17 mouse cellular contexts compared by ENCODE assay signal in the genomic region with DNA sequence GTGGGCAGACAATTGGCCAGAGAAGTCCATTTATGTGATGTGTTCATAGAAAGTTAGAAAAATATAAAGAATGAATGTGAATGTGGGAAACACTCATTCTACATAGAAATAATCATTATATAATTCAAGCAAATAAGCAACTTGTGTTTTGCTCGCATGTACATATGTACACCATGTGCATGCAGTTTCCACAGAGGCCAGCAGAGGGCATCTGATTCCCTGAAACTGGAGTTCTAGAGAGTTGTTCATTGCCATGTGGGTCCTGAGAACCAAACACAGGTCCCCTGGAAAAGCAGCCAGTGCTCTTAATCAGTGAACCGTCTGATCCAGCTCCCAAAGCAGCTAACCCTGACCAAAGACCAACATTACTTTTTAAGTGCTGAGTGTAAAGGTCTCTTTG. TPM values are rescaled to one million over a fixed set of nuclear protein-coding genes. Genes with fewer than 3 reads are reported as not detected.
A peak's percentile ranks its signal among the peaks of the same experiment; 100 is the strongest.
DNase-seq lines count a peak whose midpoint lies in the region; ATAC-seq and TF ChIP-seq lines count a peak whose summit lies in the region.
"Had no signal": no experiment of that assay in that cellular context is flagged by ENCODE, and none has a peak within 500 bp of the region (broad histone marks: within the 10 kb centered on the region; RNA-seq: fewer than 3 reads in every experiment).

No protein-coding gene starts in this region.

- no peaks in the 10 kb centered on the region for H3K4me1 ChIP-seq in liver, embryonic 11.5 days (replicated peaks; ENCODE audit: control insufficient read depth, insufficient read depth, low read length)
- H3K4me1 ChIP-seq in ES-Bruce4 (ENCODE audit: control insufficient read depth, insufficient read depth, low read length): no peaks in the 10 kb centered on the region
- H3K4me1 ChIP-seq: heart, embryonic 10.5 days; midbrain, embryonic 12.5 days had no signal

- H3K27me3 ChIP-seq in liver, embryonic 11.5 days (replicated peaks; ENCODE audit: control insufficient read depth, insufficient read depth, low read length): no peaks in the 10 kb centered on the region
- no peaks in the 10 kb centered on the region for H3K27me3 ChIP-seq in ES-Bruce4 (ENCODE audit: control insufficient read depth, insufficient read depth, low read length, poor library complexity, severe bottlenecking)
- H3K27me3 ChIP-seq: midbrain, embryonic 12.5 days had no signal

- H3K27ac ChIP-seq in liver, embryonic 11.5 days (ENCODE audit: low read depth, low read length): no peak overlapping the region
- no peak overlapping the region for H3K27ac ChIP-seq in ES-Bruce4 (ENCODE audit: insufficient read depth, low read length)
- H3K27ac ChIP-seq: forebrain, embryonic 10.5 days; heart, embryonic 10.5 days; limb, embryonic 10.5 days; midbrain, embryonic 12.5 days had no signal

- no peak overlapping the region for H3K4me3 ChIP-seq in liver, embryonic 11.5 days (ENCODE audit: low read depth, low read length)
- H3K4me3 ChIP-seq in ES-Bruce4 (ENCODE audit: low read depth, low read length): no peak overlapping the region
- H3K4me3 ChIP-seq: forebrain, embryonic 10.5 days; heart, embryonic 10.5 days; limb, embryonic 10.5 days; midbrain, embryonic 12.5 days had no signal

- TF ChIP-seq POLR2A in ES-Bruce4 (IDR thresholded peaks at IDR 0.05; ENCODE audit: insufficient read depth, low read length): no peak

- 94% methylated on average over 2 of the region's 2 CpGs for WGBS in liver, embryonic 11.5 days

- no peak overlapping the region for H3K9ac ChIP-seq in liver, embryonic 11.5 days (ENCODE audit: low read depth, low read length)
- no peak overlapping the region for H3K9ac ChIP-seq in ES-Bruce4 (ENCODE audit: low read depth, poor library complexity, severe bottlenecking)
- H3K9ac ChIP-seq: midbrain, embryonic 12.5 days had no signal

- no peaks in the 10 kb centered on the region for H3K36me3 ChIP-seq in liver, embryonic 11.5 days (ENCODE audit: control insufficient read depth, insufficient read depth, low read length)
- H3K36me3 ChIP-seq in ES-Bruce4 (ENCODE audit: control insufficient read depth, insufficient read depth, low read length, poor library complexity, severe bottlenecking): no peaks in the 10 kb centered on the region
- H3K36me3 ChIP-seq: forebrain, embryonic 10.5 days; heart, embryonic 10.5 days; limb, embryonic 10.5 days; midbrain, embryonic 12.5 days had no signal

- H3K9me3 ChIP-seq in liver, embryonic 11.5 days (ENCODE audit: control insufficient read depth, low read length): no peaks in the 10 kb centered on the region
- no peaks in the 10 kb centered on the region for H3K9me3 ChIP-seq in ES-Bruce4 (replicated peaks; ENCODE audit: control insufficient read depth, insufficient read depth, low read length, poor library complexity, severe bottlenecking)
- H3K9me3 ChIP-seq: heart, embryonic 10.5 days; limb, embryonic 10.5 days had no signal

- H3K4me2 ChIP-seq in liver, embryonic 11.5 days: no peak overlapping the region
- H3K4me2 ChIP-seq: midbrain, embryonic 12.5 days had no signal

- TF ChIP-seq EP300 in ES-Bruce4 (IDR thresholded peaks at IDR 0.05; ENCODE audit: insufficient read depth, low read depth, low read length): no peak

- DNase-seq in cerebellum, postnatal 36 days: peak; percentile 19 to 24
- no peak for DNase-seq in cerebellum, adult 9-11 months
- DNase-seq in liver: peak; percentile 4
- no peak for DNase-seq in liver, embryonic 11.5 days (ENCODE audit: low spot score)
- peak; percentile 7 for DNase-seq in induced T-regulatory cell, adult 2 months (ENCODE audit: low read depth)
- no peak for DNase-seq in frontal cortex, postnatal 36 days (ENCODE audit: low spot score in 2 of 2)
- DNase-seq: B cell, adult 2 months; cerebellum, adult 18-20 months; kidney, adult 11 months; layer of hippocampus, adult 9-11 months; lung, adult 2 months had no signal

- peak; percentile 3 for TF ChIP-seq CTCF in ES-Bruce4 (IDR thresholded peaks at IDR 0.05; ENCODE audit: low read depth, low read length)

- no peak for ATAC-seq in liver, embryonic 11.5 days (replicated peaks; ENCODE audit: low FRiP score)
- ATAC-seq in granulocyte monocyte progenitor cell, adult 5-6 weeks (replicated peaks; ENCODE audit: poor library complexity, severe bottlenecking): no peak

RNA-seq across cellular contexts. Expression of a gene that starts 60.0 kb away (rescaled TPM):
- 1.3 and 1.6 TPM in 2 replicates for polyA plus RNA-seq in liver, embryonic 11.5 days (2014; fragmentation: Nextera tagmentation; extraction: Ambion mirVana)
- 0.11 and 0.19 TPM in 2 replicates for polyA plus RNA-seq in ES-Bruce4 (2011; ENCODE audit: insufficient read depth, insufficient read length, low read depth, missing spikeins)
- not detected in 2 replicates for total RNA-seq in granulocyte monocyte progenitor cell, adult 5-6 weeks (2014; fragmentation: Nextera tagmentation)
- not detected in 2 replicates for total RNA-seq in granulocyte monocyte progenitor cell, adult 5-6 weeks (2017)

Comparison
In these comparisons a context has a peak if more than half of its experiments do, and no peak if none do; other contexts are left out.
1. DNase-seq: peak in cerebellum, postnatal 36 days (2 of 2), liver (single experiment) and induced T-regulatory cell, adult 2 months (single experiment); none in cerebellum, adult 9-11 months (single experiment), liver, embryonic 11.5 days (single experiment) and frontal cortex, postnatal 36 days (0 of 2).